Mouse (Mus musculus): ENCODE data around the gene Pqlc3. TPM values are rescaled to one million over a fixed set of nuclear protein-coding genes. Genes with fewer than 3 reads are reported as not detected.
"Not testable (repeated sequence)": the region's sequence is repeated elsewhere in the genome, so short reads cannot be mapped to it uniquely, and the experiment has no call there.

Pqlc3 gene
- polyA plus RNA-seq, 1 experiment, result 42.5 TPM

GRCm38 (mm10) chr12:17024554-17025110 is 24.4 kb upstream of the Pqlc3 start:
- TF ChIP-seq POLR2A (IDR thresholded peaks at IDR 0.05; ENCODE audit: low read depth, low read length), result no peak
- TF ChIP-seq CTCF (IDR thresholded peaks at IDR 0.05; ENCODE audit: extremely low read depth, insufficient read depth, insufficient read length, insufficient replicate concordance), result no peak
- Histone ChIP-seq H3K27ac (ENCODE audit: insufficient read depth, low read length) (0 out of 2 replicates have a peak overlapping the region, but pooled peaks have one; percentile 4), H3K4me3 (ENCODE audit: extremely low read depth, insufficient read depth, insufficient read length) (no peak overlapping the region), H3K4me1 (ENCODE audit: control insufficient read depth, insufficient read depth, insufficient read length) (peaks cover 2% of the 10 kb centered on the region), H3K27me3 (ENCODE audit: control insufficient read depth, insufficient read depth, low read length) (no peaks in the 10 kb centered on the region), H3K36me3 (ENCODE audit: control insufficient read depth, insufficient read depth, low read length) (no peaks in the 10 kb centered on the region)
- 61% methylated on average over 6 of the region's 6 CpGs for WGBS
- no peak for DNase-seq (ENCODE audit: low read depth in 1 of 2, low spot score in 2 of 2)

- peaks cover 2% of the 10 kb centered on the region for H3K4me1 ChIP-seq (ENCODE audit: control insufficient read depth, insufficient read depth, insufficient read length)
- no peak overlapping the region for H3K4me3 ChIP-seq (ENCODE audit: extremely low read depth, insufficient read depth, insufficient read length)
- H3K27ac ChIP-seq (ENCODE audit: insufficient read depth, low read length), result no peak overlapping the region
- H3K36me3 ChIP-seq (ENCODE audit: control insufficient read depth, insufficient read depth, low read length), result no peaks in the 10 kb centered on the region
- no peak for DNase-seq (ENCODE audit: low read depth in 1 of 2, low spot score in 2 of 2)
- H3K27me3 ChIP-seq (ENCODE audit: control insufficient read depth, insufficient read depth, low read length), result no peaks in the 10 kb centered on the region
- TF ChIP-seq CTCF (IDR thresholded peaks at IDR 0.05; ENCODE audit: extremely low read depth, insufficient read depth, insufficient read length, insufficient replicate concordance) (no peak), POLR2A (IDR thresholded peaks at IDR 0.05; ENCODE audit: low read depth, low read length) (no peak)
- 91% methylated on average over 4 of the region's 4 CpGs for WGBS
These were observed 21.9 kb upstream of the Pqlc3 start for GRCm38 (mm10) chr12:17022145-17022544.

GRCm38 (mm10) chr12:17021125-17021524 is 20.9 kb upstream of the Pqlc3 start:
- WGBS, result 91% methylated on average over 4 of the region's 4 CpGs
- not testable (repeated sequence) for H3K27me3 ChIP-seq (ENCODE audit: control insufficient read depth, insufficient read depth, low read length); DNase-seq (ENCODE audit: low read depth in 1 of 2, low spot score in 2 of 2); H3K36me3 ChIP-seq (ENCODE audit: control insufficient read depth, insufficient read depth, low read length); H3K27ac ChIP-seq (ENCODE audit: insufficient read depth, low read length); H3K4me1 ChIP-seq (ENCODE audit: control insufficient read depth, insufficient read depth, insufficient read length); H3K4me3 ChIP-seq (ENCODE audit: extremely low read depth, insufficient read depth, insufficient read length)

GRCm38 (mm10) chr12:17018468-17018867 is 18.3 kb upstream of the Pqlc3 start:
- Histone ChIP-seq H3K4me1 (ENCODE audit: control insufficient read depth, insufficient read depth, insufficient read length) (no peaks in the 10 kb centered on the region), H3K27me3 (ENCODE audit: control insufficient read depth, insufficient read depth, low read length) (no peaks in the 10 kb centered on the region), H3K4me3 (ENCODE audit: extremely low read depth, insufficient read depth, insufficient read length) (no peak overlapping the region), H3K27ac (ENCODE audit: insufficient read depth, low read length) (no peak overlapping the region), H3K36me3 (ENCODE audit: control insufficient read depth, insufficient read depth, low read length) (no peaks in the 10 kb centered on the region)
- DNase-seq (ENCODE audit: low read depth in 1 of 2, low spot score in 2 of 2), result peak in 1 of 2 experiments; percentile 67
- 30% methylated on average over 4 of the region's 4 CpGs for WGBS
- TF ChIP-seq CTCF (IDR thresholded peaks at IDR 0.05; ENCODE audit: extremely low read depth, insufficient read depth, insufficient read length, insufficient replicate concordance), result peak; percentile 52; the same call in 1 of the 2 replicates
- no peak for TF ChIP-seq POLR2A (IDR thresholded peaks at IDR 0.05; ENCODE audit: low read depth, low read length)

- 87% methylated on average over 2 of the region's 2 CpGs for WGBS
- no peak for DNase-seq (ENCODE audit: low read depth in 1 of 2, low spot score in 2 of 2)
These were observed 15.5 kb upstream of the Pqlc3 start for GRCm38 (mm10) chr12:17015711-17016110.

GRCm38 (mm10) chr12:17012067-17012899 is 12.1 kb upstream of the Pqlc3 start:
- no peak overlapping the region for H3K27ac ChIP-seq (ENCODE audit: insufficient read depth, low read length)
- H3K36me3 ChIP-seq (ENCODE audit: control insufficient read depth, insufficient read depth, low read length), result no peaks in the 10 kb centered on the region
- DNase-seq (ENCODE audit: low read depth in 1 of 2, low spot score in 2 of 2), result no peak
- H3K4me1 ChIP-seq (ENCODE audit: control insufficient read depth, insufficient read depth, insufficient read length), result no peaks in the 10 kb centered on the region
- H3K4me3 ChIP-seq (ENCODE audit: extremely low read depth, insufficient read depth, insufficient read length), result no peak overlapping the region
- TF ChIP-seq POLR2A (IDR thresholded peaks at IDR 0.05; ENCODE audit: low read depth, low read length), result no peak
- H3K27me3 ChIP-seq (ENCODE audit: control insufficient read depth, insufficient read depth, low read length), result no peaks in the 10 kb centered on the region
- WGBS, result 88% methylated on average over 2 of the region's 2 CpGs

More at GRCm38 (mm10) chr12:17015711-17016110, 15.5 kb upstream of the Pqlc3 start:
- H3K36me3 ChIP-seq (ENCODE audit: control insufficient read depth, insufficient read depth, low read length), result no peaks in the 10 kb centered on the region
- no peak overlapping the region for H3K4me3 ChIP-seq (ENCODE audit: extremely low read depth, insufficient read depth, insufficient read length)
- TF ChIP-seq POLR2A (IDR thresholded peaks at IDR 0.05; ENCODE audit: low read depth, low read length) (no peak), CTCF (IDR thresholded peaks at IDR 0.05; ENCODE audit: extremely low read depth, insufficient read depth, insufficient read length, insufficient replicate concordance) (no peak)
- H3K4me1 ChIP-seq (ENCODE audit: control insufficient read depth, insufficient read depth, insufficient read length), result no peaks in the 10 kb centered on the region
- H3K27me3 ChIP-seq (ENCODE audit: control insufficient read depth, insufficient read depth, low read length), result no peaks in the 10 kb centered on the region
- no peak overlapping the region for H3K27ac ChIP-seq (ENCODE audit: insufficient read depth, low read length)
